Mouse (Mus musculus): ENCODE results near the gene Pcsk6. TPM values are rescaled to one million over a fixed set of nuclear protein-coding genes. Genes with fewer than 3 reads are reported as not detected.
"Not testable (repeated sequence)": the region's sequence is repeated elsewhere in the genome, so short reads cannot be mapped to it uniquely, and the experiment has no call there.

Pcsk6 gene
- total RNA-seq, 2 experiments from 2014 or later = 8.5 to 9.5 TPM

DNA sequence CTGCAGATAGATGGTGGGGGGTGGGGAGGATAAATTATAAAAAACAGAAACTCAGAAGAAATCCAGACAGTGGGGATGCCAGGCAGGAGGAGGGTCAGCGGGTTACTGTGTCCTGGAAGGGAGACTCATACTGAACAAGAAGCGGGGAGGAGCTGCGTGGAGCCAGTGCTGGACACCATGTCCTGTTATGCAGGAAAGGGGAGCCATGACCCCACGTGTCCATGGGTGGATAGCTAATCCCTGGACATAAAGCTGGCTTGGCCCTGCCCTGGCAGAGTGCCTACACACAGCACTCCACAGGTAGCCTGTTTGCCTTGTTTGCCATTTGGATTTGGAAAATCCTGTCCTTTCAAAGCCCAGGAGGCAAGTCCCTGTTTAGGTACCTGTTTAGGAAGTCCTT is 186.4 kb downstream of the Pcsk6 start:
- Histone ChIP-seq H3K4me3 (no peak overlapping the region), H3K27ac (no peak overlapping the region)
- DNase-seq (ENCODE audit: extremely low spot score in 1 of 2, low spot score in 2 of 2) = no peak
- no peak for TF ChIP-seq CTCF (IDR thresholded peaks at IDR 0.05)
- intact Hi-C loops (cut with DNase I) = no loop called here

DNA sequence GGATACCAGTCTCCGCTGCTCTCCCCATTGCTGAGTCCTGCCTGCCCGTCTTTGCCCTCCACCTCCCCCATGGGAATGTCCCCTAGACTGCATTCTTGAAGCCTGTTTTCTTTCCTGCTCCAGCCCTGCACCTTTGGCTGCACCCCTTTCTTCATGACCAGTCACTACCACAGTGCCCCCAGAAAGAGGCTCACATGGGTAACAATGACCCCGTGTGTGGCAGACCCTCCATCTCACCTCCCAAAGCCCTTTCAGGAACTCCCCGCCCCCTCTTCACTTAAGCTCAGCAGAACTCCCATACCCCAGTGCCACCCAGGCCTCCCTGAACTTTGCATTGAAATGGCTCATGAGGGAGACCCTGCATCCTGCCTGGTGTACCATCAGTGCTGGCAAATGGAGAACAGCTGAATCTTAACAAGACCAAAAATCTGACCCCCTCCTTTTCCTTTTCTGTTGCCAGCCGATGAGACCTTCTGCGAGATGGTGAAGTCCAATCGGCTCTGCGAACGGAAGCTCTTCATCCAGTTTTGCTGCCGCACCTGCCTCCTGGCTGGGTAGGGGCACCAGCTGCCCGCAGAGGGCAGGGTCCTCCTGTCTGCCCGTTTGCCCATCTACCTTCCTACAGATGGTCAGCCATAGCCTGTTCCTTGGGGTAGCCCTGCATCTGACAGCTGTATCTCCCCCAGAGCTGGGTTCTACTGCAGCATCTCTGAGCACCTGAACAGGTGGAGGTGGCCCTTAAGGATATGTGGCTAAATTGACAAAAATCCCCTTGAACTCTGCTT is 187.1 kb downstream of the Pcsk6 start:
- no peak overlapping the region for H3K27ac ChIP-seq
- intact Hi-C loops (cut with DNase I) = no loop called here
- TF ChIP-seq CTCF (IDR thresholded peaks at IDR 0.05) = no peak
- DNase-seq (ENCODE audit: extremely low spot score in 1 of 2, low spot score in 2 of 2) = no peak
- H3K4me3 ChIP-seq = no peak overlapping the region

GRCm38 (mm10) chr7:66053946-66054483 is 192.5 kb downstream of the Pcsk6 start:
- no peak for TF ChIP-seq CTCF (IDR thresholded peaks at IDR 0.05)
- DNase-seq (ENCODE audit: extremely low spot score in 1 of 2, low spot score in 2 of 2) = no peak
- no peak overlapping the region for H3K4me3 ChIP-seq
- intact Hi-C loops (cut with DNase I) = no loop called here
- H3K27ac ChIP-seq = no peak overlapping the region

DNA sequence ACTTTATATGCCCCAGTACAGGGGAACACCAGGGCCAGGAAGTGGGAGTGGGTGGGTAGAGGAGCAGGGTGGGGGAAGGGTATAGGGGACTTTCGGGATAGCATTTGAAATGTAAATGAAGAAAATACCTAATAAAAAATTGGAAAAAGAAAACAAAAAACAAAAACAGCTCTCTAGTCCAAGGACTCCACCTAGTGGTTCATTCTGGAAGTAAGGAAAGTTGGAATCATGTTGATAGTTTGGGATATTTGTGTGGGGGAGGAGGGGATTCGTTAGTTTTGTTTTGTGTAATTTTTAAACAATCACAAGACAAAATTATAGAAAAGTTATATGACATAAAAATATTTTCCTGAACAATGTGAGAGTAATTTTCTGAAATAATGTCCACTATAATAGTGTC is 193.8 kb downstream of the Pcsk6 start:
- not testable (repeated sequence) for H3K27ac ChIP-seq; DNase-seq (ENCODE audit: extremely low spot score in 1 of 2, low spot score in 2 of 2); H3K4me3 ChIP-seq
- intact Hi-C loops (cut with DNase I) = loop anchor here (1.0 to 5.0 kb wide), 2 partner anchors 323 to 351 kb away; no protein-coding TSS in a partner anchor
- peak; percentile 83 for TF ChIP-seq CTCF (IDR thresholded peaks at IDR 0.05)

DNA sequence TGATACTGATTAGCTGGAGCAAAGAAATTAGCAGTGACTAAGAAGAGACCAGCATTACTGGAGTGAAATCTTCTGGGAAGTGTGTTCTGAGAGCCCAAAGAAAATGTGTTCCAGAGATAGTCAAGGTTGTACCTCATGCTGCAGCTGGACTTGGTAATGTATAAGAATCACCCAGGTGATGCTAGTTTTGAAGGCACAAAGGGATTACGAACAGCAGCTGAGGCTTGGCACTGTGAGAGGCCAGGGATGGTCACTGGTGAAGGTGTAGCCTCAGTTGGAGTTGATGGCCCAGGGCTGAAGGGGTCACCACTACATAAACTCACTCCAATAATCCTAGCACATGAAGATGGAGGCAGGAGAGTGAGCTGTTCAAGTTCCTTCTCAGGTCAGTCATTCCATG is 197.2 kb downstream of the Pcsk6 start, which contains the start of gene Snrpa1:
Snrpa1 (plus strand) TSS at position 301 of the 400 bp plus-strand sequence.
- no peak for TF ChIP-seq CTCF (IDR thresholded peaks at IDR 0.05)
- DNase-seq (ENCODE audit: extremely low spot score in 1 of 2, low spot score in 2 of 2) = no peak
- intact Hi-C loops (cut with DNase I) = loop anchor here (5.0 kb wide), 1 partner anchor 326 kb away; no protein-coding TSS in a partner anchor
- H3K4me3 ChIP-seq = peak within 1 kb of the TSS; percentile 65
- no peak within 1 kb of the TSS for H3K27ac ChIP-seq

DNA sequence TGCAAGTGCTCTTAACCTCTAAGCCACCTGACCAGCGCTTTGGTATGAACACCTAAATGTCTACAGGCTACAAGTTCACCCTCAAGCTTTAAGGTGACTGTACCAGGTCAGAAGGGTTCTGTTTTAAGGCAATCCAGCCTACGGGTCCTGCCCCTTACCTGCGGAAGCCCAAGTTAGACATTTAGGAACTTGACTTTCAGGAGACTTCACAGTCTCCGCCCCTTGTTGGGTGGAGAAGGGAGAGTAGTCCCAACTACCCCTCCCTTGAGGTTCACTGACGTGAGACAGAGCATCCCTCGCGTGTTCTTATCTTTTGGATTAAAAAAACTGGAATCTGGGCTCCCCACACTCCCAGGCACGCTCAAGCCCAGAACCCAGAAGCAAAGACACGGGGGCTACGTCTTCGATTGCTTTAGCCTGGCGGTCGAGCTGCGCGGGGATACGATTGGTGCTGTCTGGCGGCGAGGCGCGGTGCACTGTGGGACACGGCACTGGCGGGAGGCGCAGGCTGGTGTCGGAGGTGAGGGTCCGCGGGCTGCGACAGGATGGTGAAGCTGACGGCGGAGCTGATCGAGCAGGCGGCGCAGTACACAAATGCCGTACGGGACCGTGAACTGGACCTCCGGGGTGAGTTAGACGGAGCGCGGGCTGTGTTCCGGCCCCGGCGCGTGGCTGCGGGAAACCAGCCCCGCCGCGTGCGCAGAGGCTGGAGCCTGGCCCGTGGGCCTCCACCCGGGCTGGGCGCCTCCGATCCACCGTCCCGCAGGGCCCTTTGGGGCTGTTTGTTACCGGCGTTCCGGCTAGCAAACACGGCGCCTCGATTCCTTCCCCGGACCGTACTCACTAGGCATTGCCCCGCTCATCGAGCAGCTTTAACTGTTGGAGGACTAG is 198.8 kb downstream of the Pcsk6 start:
- no peak for TF ChIP-seq CTCF (IDR thresholded peaks at IDR 0.05)
- peak; percentile 87 to 93 for DNase-seq (ENCODE audit: extremely low spot score in 1 of 2, low spot score in 2 of 2)
- Histone ChIP-seq H3K4me3 (peak overlapping the region; percentile 65), H3K27ac (peak overlapping the region; percentile 77)
- intact Hi-C loops (cut with DNase I) = loop anchor here (1.0 kb wide), 1 partner anchor 19 kb away; the partner anchor contains the start of gene Selenos

DNA sequence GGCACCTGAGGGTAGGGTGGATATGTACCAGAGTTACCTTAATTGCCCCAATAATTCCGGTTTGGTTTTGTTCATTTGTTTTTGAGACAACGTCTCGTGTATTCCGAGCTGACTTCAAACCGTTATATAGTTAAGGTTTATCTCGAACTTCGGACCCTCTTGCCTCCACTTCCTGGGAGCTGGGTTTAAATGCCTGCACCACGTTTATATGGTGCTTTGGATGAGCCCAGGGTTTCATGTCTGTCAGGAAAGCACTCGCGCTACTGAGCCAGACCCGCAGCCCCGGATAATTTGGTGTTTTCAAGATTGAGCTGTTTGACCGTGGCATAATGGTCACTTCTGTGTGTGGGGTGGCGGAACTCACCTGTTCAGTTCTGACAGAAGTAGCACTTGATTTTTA is 199.5 kb downstream of the Pcsk6 start:
- Histone ChIP-seq H3K27ac (no peak overlapping the region), H3K4me3 (peak overlapping the region; percentile 65)
- intact Hi-C loops (cut with DNase I) = no loop called here
- TF ChIP-seq CTCF (IDR thresholded peaks at IDR 0.05) = no peak
- DNase-seq (ENCODE audit: extremely low spot score in 1 of 2, low spot score in 2 of 2) = no peak

- no peak for DNase-seq (ENCODE audit: extremely low spot score in 1 of 2, low spot score in 2 of 2)
- Histone ChIP-seq H3K27ac (no peak overlapping the region), H3K4me3 (no peak overlapping the region)
- TF ChIP-seq CTCF (IDR thresholded peaks at IDR 0.05) = no peak
- intact Hi-C loops (cut with DNase I) = no loop called here
Observed at GRCm38 (mm10) chr7:66076411-66076810, 214.9 kb downstream of the Pcsk6 start.

- peak within 1 kb of the TSS; percentile 92 for H3K4me3 ChIP-seq
- H3K27ac ChIP-seq = peak within 1 kb of the TSS; percentile 83
- intact Hi-C loops (cut with DNase I) = loop anchor here (1.0 kb wide), 1 partner anchor 19 kb away; no protein-coding TSS in a partner anchor
- no peak for TF ChIP-seq CTCF (IDR thresholded peaks at IDR 0.05)
- DNase-seq (ENCODE audit: extremely low spot score in 1 of 2, low spot score in 2 of 2) = peak; percentile 92 to 95
Observed at GRCm38 (mm10) chr7:66079364-66080230, 218.1 kb downstream of the Pcsk6 start, which contains the start of gene Selenos. Gene Selenos, plus strand, starts transcription at chr7:66079649.

GRCm38 (mm10) chr7:66080231-66080613 is 218.7 kb downstream of the Pcsk6 start:
- intact Hi-C loops (cut with DNase I) = no loop called here
- peak; percentile 34 for TF ChIP-seq CTCF (IDR thresholded peaks at IDR 0.05)
- H3K4me3 ChIP-seq = peak overlapping the region; percentile 92
- DNase-seq (ENCODE audit: extremely low spot score in 1 of 2, low spot score in 2 of 2) = no peak
- H3K27ac ChIP-seq = peak overlapping the region; percentile 83

DNA sequence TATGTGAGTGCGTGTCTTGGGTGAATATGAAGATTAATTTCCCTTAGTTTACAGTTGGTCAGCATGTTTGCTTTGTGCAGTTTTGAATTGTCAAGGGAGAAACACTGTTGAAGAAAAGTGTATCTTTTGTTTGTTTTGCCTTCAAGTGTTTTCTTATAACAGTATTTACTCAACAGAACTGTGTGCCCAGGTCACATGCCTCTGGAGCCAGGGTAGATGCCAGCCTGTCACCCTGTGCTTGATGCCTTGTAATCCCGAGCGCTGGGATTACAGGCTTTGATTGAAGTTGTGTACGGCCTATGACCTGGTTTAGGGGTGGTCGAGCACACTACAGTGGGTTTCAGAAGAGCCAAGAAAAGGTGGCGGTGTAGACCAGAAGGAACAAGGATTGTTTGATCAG is 222.2 kb downstream of the Pcsk6 start:
- intact Hi-C loops (cut with DNase I) = no loop called here
- no peak for DNase-seq (ENCODE audit: extremely low spot score in 1 of 2, low spot score in 2 of 2)
- H3K27ac ChIP-seq = no peak overlapping the region

More for the DNA sequence above, 222.2 kb downstream of the Pcsk6 start:
- no peak overlapping the region for H3K4me3 ChIP-seq
- TF ChIP-seq CTCF (IDR thresholded peaks at IDR 0.05) = no peak

Measured in left cerebral cortex, adult 2 months (tissue).